Mouse (Mus musculus) macrophage (primary cell): Measurements from ENCODE around the gene Adamtsl5. TPM values are rescaled to one million over a fixed set of nuclear protein-coding genes. Genes with fewer than 3 reads are reported as not detected.

ENCODE experiments used
- H3K27ac ChIP-seq: fragments of 350-480 bp; formaldehyde crosslinking; 2 replicates; pipeline ENCODE4 v1.9.0; 2021
- H3K36me3 ChIP-seq: fragments of 350-480 bp; formaldehyde crosslinking; 2 replicates; pipeline ENCODE4 v1.9.0; 2021; ENCODE audit errors: inconsistent target
- H3K4me3 ChIP-seq: fragments of 350-480 bp; formaldehyde crosslinking; 2 replicates; pipeline ENCODE4 v1.9.0; 2021; ENCODE audit errors: inconsistent target
- H3K79me2 ChIP-seq: fragments of 350-480 bp; formaldehyde crosslinking; 2 replicates; pipeline ENCODE4 v1.9.0; 2021; ENCODE audit errors: inconsistent target
- WGBS: methylation state at CpG from one replicate; pipeline ENCODE4 v1.1.7; 2026; ENCODE audit warnings: inconsistent platforms; ENCODE audit not compliant: missing documents; 5-methylcytosine and 5-hydroxymethylcytosine counted together
- polyA plus RNA-seq: library from polyadenylated mRNA; stranded (reverse); fragments of 250-400 nt; gene quantifications from 3 replicates; pipeline ENCODE4 v1.2.4, GENCODE M21; 2018; ENCODE audit warnings: inconsistent platforms

Adamtsl5 gene
- polyA plus RNA-seq, 1 experiment from 2014 or later: 4.7 TPM

DNA sequence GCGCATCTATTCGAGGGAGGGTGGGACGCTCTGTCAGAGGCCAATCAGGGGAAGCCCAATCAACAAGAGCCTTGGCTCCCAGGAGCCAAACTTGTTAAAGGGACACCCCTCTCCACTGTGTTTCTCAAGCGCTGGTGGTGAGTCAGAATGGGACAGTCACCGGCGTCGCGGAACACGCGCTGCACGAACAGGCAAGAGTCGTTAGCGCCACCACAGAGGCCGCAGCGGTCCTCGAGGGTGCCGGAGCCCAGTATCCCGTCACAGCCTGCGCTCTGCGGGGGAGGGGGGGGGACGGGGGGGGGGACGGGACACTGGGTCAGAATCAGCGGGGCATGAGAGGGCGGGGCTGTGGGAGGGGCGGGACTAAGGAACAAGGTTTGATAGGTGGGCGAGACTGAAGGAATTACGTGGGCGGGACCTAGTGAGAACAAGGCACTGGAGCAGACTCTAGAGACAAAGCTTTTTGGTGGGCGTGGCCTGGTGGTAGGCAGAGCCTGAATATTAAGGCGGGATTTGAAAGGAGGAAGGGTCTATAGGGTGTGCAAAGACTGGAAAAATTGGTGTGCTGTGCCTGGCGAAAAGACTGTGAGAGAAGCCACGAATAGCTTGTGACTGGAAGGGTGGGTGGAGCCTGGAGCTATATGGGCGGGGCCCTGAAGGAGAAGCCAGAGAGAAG lies 5.3 kb downstream of the Adamtsl5 start:
- WGBS: 5% methylated on average over 13 of the region's 33 CpGs
- Histone ChIP-seq H3K4me3 (no peak overlapping the region), H3K36me3 (no peaks in the 10 kb centered on the region), H3K27ac (peak overlapping the region; percentile 8; the same call in 1 of the 2 replicates), H3K79me2 (no peaks in the 10 kb centered on the region)

DNA sequence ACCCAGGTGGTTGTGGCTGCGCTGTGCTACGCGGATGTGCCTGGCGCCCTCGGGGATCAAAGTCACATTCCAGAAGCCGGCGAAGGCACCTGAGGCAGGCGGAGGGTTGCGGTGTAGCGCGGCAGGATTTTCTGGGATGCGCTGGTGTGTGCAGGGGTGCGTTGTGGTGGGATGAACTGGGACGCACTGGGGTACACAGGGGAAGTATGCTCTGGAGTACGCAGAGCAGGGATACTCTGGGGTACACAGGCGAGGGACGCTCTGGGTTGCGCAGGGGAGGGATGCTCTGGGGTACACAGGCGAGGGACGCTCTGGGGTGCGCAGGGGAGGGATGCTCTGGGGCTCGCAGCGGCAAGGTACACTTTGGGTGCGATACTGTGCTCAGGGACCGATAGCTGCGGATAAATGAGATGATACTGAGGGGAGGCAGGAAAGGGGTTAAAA lies 5.9 kb downstream of the Adamtsl5 start:
- Histone ChIP-seq H3K79me2 (no peaks in the 10 kb centered on the region), H3K27ac (no peak overlapping the region), H3K36me3 (no peaks in the 10 kb centered on the region), H3K4me3 (no peak overlapping the region)
- 8% methylated on average over 24 of the region's 26 CpGs for WGBS

DNA sequence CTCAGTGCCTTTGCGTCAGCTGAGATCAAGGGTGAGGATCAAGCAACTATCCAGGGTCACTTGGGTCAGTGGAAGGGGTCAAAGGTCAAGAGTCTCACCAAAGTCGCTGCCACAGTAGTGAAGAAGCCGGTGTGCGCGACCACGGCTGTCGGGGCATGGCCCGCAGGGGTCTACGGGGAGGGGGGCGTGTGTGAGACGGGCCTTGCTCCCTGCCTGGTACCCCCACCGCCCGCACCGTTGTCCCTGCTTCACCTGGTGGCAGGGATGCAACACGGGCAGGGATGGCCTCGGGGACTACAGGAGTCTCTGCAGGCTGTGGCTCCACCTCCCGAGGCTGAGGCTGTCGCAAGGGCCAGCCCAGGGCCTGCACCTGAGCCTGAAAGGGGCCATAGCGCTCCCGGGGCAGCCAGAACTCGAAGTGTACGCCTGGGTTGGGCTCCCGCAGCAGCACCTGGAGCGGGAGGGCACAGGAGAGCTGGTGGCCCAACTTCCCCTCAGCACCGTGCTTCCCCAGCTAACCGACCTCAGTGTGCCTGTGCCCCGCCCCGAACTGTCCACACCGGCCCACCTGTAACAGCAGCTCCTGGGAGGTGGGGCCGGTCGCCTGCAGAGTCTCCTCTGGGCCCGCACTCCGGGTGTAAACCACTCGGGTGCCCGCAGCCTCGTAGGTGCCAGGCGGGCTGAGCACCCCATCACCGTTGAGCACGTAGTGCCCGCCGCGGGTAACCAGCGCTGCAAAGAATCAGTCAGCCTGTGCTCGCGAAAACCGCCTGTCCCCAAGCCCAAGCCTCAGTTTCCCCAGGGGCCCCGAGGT lies 6.5 kb downstream of the Adamtsl5 start:
- no peaks in the 10 kb centered on the region for H3K36me3 ChIP-seq
- no peaks in the 10 kb centered on the region for H3K79me2 ChIP-seq
- 20% methylated on average over 45 of the region's 47 CpGs for WGBS
- no peak overlapping the region for H3K4me3 ChIP-seq
- H3K27ac ChIP-seq: no peak overlapping the region

GRCm38 (mm10) chr10:80341026-80341425 lies 7.2 kb downstream of the Adamtsl5 start:
- 67% methylated on average over 21 of the region's 21 CpGs for WGBS
- no peaks in the 10 kb centered on the region for H3K79me2 ChIP-seq
- H3K36me3 ChIP-seq: no peaks in the 10 kb centered on the region
- H3K27ac ChIP-seq: no peak overlapping the region
- H3K4me3 ChIP-seq: no peak overlapping the region

- Histone ChIP-seq H3K36me3 (no peaks in the 10 kb centered on the region), H3K27ac (no peak overlapping the region), H3K4me3 (no peak overlapping the region), H3K79me2 (no peaks in the 10 kb centered on the region)
- WGBS: 18% methylated on average over 19 of the region's 19 CpGs
Observed at GRCm38 (mm10) chr10:80339941-80340750, 8.1 kb downstream of the Adamtsl5 start.

DNA sequence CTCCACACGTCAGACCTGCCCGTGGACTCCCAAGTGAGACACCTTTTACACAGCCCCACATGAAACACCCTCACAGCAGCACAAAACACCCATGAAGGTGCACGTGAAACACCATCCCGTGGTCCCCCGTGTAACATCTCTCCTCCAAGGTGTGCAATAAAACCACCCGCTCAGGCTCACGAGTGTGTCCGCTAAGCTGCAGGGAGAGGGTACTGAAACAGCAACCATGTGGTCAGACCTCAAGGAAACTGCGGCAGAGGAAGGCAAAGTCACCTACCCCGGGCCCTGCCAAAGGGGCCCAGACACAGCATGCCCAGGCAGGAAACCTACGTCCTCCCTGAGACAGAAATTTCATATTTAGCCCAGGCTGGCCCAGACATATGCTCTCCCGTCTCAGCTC lies 11.9 kb downstream of the Adamtsl5 start:
- H3K27ac ChIP-seq: no peak overlapping the region
- 63% methylated on average over 12 of the region's 12 CpGs for WGBS

DNA sequence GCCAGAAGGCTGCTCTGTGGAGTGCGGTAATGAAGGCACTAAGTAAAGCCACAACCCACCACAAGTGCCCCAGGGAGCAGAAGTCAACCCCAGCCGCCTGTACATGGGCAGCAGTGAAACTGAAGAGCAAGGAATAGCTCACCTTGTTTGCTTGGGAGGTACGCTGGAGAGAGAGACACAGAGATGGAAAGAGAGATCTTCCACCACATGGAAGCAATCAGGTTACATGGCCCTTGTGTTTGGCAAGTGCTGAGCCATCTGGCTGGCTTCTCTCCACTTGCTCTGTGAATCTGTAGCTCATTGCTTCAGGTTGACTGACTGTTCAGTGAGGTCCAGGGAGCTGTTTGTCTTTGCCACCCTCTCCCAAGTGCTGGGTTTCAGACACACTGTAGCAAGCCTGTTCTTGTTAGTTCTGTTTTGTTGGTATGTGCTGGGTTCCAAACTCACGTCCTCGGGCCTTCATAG lies 15.7 kb downstream of the Adamtsl5 start:
- Histone ChIP-seq H3K36me3 (no peaks in the 10 kb centered on the region), H3K27ac (no peak overlapping the region), H3K4me3 (no peak overlapping the region), H3K79me2 (no peaks in the 10 kb centered on the region)
- 86% methylated on average over 3 of the region's 5 CpGs for WGBS

More for the DNA sequence above, 11.9 kb downstream of the Adamtsl5 start:
- Histone ChIP-seq H3K4me3 (no peak overlapping the region), H3K79me2 (no peaks in the 10 kb centered on the region), H3K36me3 (no peaks in the 10 kb centered on the region)

GRCm38 (mm10) chr10:80331636-80332524 lies 16.3 kb downstream of the Adamtsl5 start:
- H3K27ac ChIP-seq: no peak overlapping the region
- H3K36me3 ChIP-seq: no peaks in the 10 kb centered on the region
- no peaks in the 10 kb centered on the region for H3K79me2 ChIP-seq
- H3K4me3 ChIP-seq: no peak overlapping the region
- 80% methylated on average over 10 of the region's 10 CpGs for WGBS

- H3K27ac ChIP-seq: no peak overlapping the region
- WGBS: 94% methylated on average over 2 of the region's 2 CpGs
- H3K79me2 ChIP-seq: no peaks in the 10 kb centered on the region
- no peak overlapping the region for H3K4me3 ChIP-seq
- H3K36me3 ChIP-seq: no peaks in the 10 kb centered on the region
Observed at GRCm38 (mm10) chr10:80330888-80331287, 17.3 kb downstream of the Adamtsl5 start.

DNA sequence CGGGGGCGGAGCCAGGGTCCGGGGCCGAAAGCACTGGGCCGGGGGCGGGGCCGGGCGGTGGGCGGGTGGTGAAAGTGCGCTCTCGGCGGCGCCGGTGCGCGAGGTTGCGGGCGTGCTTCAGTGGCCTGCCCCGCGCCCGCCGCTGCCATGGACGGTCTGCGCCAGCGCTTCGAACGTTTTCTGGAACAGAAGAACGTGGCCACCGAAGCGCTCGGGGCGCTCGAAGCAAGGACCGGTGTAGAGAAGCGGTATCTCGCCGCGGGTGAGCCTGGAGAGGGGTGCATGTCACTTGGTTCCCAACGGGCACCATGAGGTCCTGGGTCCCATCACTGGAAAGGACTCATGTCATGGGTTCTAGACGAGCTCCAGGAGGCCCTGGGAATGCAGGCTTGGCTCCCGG lies 18.1 kb downstream of the Adamtsl5 start:
- Histone ChIP-seq H3K27ac (no peak overlapping the region), H3K4me3 (no peak overlapping the region), H3K79me2 (no peaks in the 10 kb centered on the region), H3K36me3 (no peaks in the 10 kb centered on the region)
- 1% methylated on average over 41 of the region's 41 CpGs for WGBS

DNA sequence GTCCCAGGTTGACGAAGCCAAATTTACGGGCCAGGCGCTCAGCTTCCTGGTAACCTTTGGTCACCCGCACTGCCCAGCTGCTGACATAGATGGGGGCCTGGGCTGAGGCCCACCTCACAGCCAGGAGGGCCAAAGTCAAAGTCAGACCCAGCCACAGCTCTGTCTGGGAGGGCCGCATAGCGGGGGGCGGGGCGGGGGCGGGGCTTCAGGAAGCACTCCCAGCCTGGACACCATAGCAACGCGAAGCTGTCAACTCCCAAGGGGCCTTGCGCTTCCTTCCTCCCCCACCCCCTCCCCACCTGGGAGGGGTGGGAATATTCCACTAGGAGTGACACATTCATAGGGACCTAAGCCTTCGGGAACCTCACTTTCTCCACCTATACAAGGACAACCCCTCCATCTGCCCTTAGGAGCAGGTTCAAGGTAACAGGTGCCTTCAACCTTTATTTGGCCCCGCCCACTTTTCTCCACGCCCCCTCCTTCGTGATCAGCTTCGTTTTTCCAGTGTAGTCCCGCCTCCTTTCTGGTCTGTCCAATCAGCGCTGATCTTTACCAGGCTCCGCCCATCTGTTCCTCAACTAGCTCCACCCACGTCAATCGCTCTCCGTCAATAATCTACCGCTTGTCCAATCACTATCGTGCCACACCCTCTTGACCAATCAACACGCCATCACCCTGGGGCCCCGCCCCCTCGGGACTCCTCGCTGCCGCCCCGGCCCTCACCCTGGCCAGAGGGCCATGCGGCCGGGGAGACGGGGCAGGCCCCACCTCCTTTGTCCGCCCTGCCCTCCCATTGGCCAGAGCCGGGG lies 18.7 kb downstream of the Adamtsl5 start, which contains the start of the genes Pcsk4 and Reep6:
Gene Pcsk4 (minus strand): TSS at position 226 of the 809 bp plus-strand sequence.
Gene Reep6 (plus strand): TSS at position 681 of the 809 bp plus-strand sequence.
- Histone ChIP-seq H3K4me3 (no peak within 1 kb of the TSS), H3K36me3 (no peaks in the 10 kb centered on the region), H3K27ac (no peak within 1 kb of the TSS), H3K79me2 (no peaks in the 10 kb centered on the region)
- WGBS: 11% methylated on average over 34 of the region's 36 CpGs

- peaks cover 2% of the 10 kb centered on the region for H3K79me2 ChIP-seq
- WGBS: 94% methylated on average over 21 of the region's 21 CpGs
- H3K27ac ChIP-seq: no peak overlapping the region
- H3K4me3 ChIP-seq: no peak overlapping the region
- no peaks in the 10 kb centered on the region for H3K36me3 ChIP-seq
Observed at GRCm38 (mm10) chr10:80325045-80325444, 23.2 kb downstream of the Adamtsl5 start.
